Mouse (Mus musculus): ENCODE measurements around the gene B3gnt5.
"Not testable (repeated sequence)": the region's sequence is repeated elsewhere in the genome, so short reads cannot be mapped to it uniquely, and the experiment has no call there.

DNA sequence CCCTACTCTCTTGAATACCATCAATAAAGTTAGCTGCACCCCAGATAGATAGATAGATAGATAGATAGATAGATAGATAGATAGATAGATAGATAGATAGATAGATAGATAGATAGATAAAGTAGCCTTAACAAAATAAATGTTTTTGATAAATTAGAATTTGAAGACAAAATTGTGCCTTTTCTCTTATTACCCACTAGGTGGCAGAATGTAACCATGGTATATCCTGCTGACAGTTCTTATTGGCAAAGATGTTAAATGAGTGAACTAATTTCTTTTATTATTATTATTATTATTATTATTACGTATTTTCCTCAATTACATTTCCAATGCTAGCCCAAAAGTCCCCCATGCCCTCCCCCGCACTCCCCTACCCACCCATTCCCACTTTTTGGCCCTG lies 35.9 kb upstream of the B3gnt5 start:
- peak in 2 of 3 experiments; percentile 24 to 67; a peak in 3 of 6 replicates for TF ChIP-seq CTCF (IDR thresholded peaks at IDR 0.05 in 2 of 3, conservative IDR thresholded peaks at IDR 0.05 in 1 of 3; ENCODE audit: control insufficient read depth in 1 of 3, insufficient read depth in 1 of 3, low read depth in 2 of 3, low read length in 3 of 3, poor library complexity in 1 of 3, severe bottlenecking in 1 of 3)
- TF ChIP-seq POLR2AphosphoS2 (IDR thresholded peaks at IDR 0.05; ENCODE audit: low read length); POLR2A (IDR thresholded peaks at IDR 0.05; ENCODE audit: control insufficient read depth in 1 of 2, insufficient read depth in 1 of 2, low read depth in 1 of 2, low read length in 2 of 2, poor library complexity in 1 of 2); ELF1 (IDR thresholded peaks at IDR 0.05; ENCODE audit: low read depth, low read length): not testable (repeated sequence)

Data from MEL (cell line).